Mouse (Mus musculus) lung, postnatal 0 days (tissue): ENCODE measurements around the gene Hist1h3a. TPM values are rescaled to one million over a fixed set of nuclear protein-coding genes. Genes with fewer than 3 reads are reported as not detected.
"Not testable (repeated sequence)": the region's sequence is repeated elsewhere in the genome, so short reads cannot be mapped to it uniquely, and the experiment has no call there.

Experiments used
- ATAC-seq: fragments of 200-750 bp; cut with Nextera tagmentation; 2 replicates; pipeline ENCODE4 v1.8.0; 2017; ENCODE audit warnings: moderate library complexity
- DNase-seq: peaks from one replicate; pipeline ENCODE4 v3.0.0-alpha.2; 2016; ENCODE audit warnings: low spot score
- H3K27ac ChIP-seq: fragments of 300-500 bp; sonication (generic); 2 replicates; pipeline ENCODE4 v1.5.1; 2014; ENCODE audit warnings: antibody characterized with exemption, mild to moderate bottlenecking, low read length, mixed read lengths
- H3K27me3 ChIP-seq: fragments of 300-500 bp; sonication (generic); replicated peaks from 2 replicates; pipeline ENCODE4 v1.6.1; 2014; ENCODE audit warnings: low read length, mixed read lengths; ENCODE audit not compliant: insufficient read depth
- H3K36me3 ChIP-seq: fragments of 300-500 bp; sonication (generic); 2 replicates; pipeline ENCODE4 v1.6.1; 2014; ENCODE audit warnings: low read length, mixed read lengths; ENCODE audit not compliant: insufficient read depth
- H3K4me1 ChIP-seq: fragments of 300-500 bp; sonication (generic); 2 replicates; pipeline ENCODE4 v1.6.1; 2014; ENCODE audit warnings: antibody characterized with exemption, low read depth, low read length, mixed read lengths; ENCODE audit not compliant: insufficient read depth
- H3K4me2 ChIP-seq: fragments of 300-500 bp; sonication (generic); replicated peaks from 2 replicates; pipeline ENCODE4 v1.6.1; 2014; ENCODE audit warnings: low read depth, mild to moderate bottlenecking, low read length, moderate library complexity, mixed read lengths
- H3K4me3 ChIP-seq: fragments of 300-500 bp; sonication (generic); 2 replicates; pipeline ENCODE4 v1.5.1; 2014; ENCODE audit warnings: low read depth, low read length
- H3K9ac ChIP-seq: fragments of 300-500 bp; sonication (generic); replicated peaks from 2 replicates; pipeline ENCODE4 v1.6.1; 2014; ENCODE audit warnings: low read depth, mild to moderate bottlenecking
- H3K9me3 ChIP-seq: fragments of 300-500 bp; sonication (generic); 2 replicates; pipeline ENCODE4 v1.6.1; 2016; ENCODE audit warnings: low read length, mixed read lengths
- CTCF ChIP-seq: IDR thresholded peaks from 2 replicates; pipeline ENCODE4 v1.5.1; 2016; ENCODE audit warnings: antibody characterized with exemption, mild to moderate bottlenecking
- EP300 ChIP-seq: IDR thresholded peaks from 2 replicates; pipeline ENCODE4 v1.6.1; 2016; ENCODE audit warnings: antibody characterized with exemption, mild to moderate bottlenecking, control low read depth
- WGBS: fragments of 180-500 bp; shearing (Covaris S2); extraction: QIAGEN DNeasy Blood & Tissue Kit; methylation state at CpG from one replicate; pipeline ENCODE4 v1.1.7; 2014; 5-methylcytosine and 5-hydroxymethylcytosine counted together
- polyA plus RNA-seq: library from polyadenylated mRNA; unstranded; fragments of >200 nt; fragmentation: Nextera tagmentation; extraction: Ambion mirVana; gene quantifications from 2 replicates; pipeline ENCODE4 v1.2.1, GENCODE M21; 2015

The Hist1h3a gene
- polyA plus RNA-seq, 1 experiment from 2014 or later = 1.7 TPM

GRCm38 (mm10) chr13:23747892-23748288, 14.3 kb downstream of the Hist1h3a start:
- Histone ChIP-seq H3K36me3 (no peaks in the 10 kb centered on the region), H3K4me3 (no peak overlapping the region), H3K4me2 (no peak overlapping the region), H3K9me3 (no peaks in the 10 kb centered on the region), H3K4me1 (no peaks in the 10 kb centered on the region; the same call in 1 of the 2 replicates), H3K27ac (no peak overlapping the region), H3K9ac (no peak overlapping the region), H3K27me3 (no peaks in the 10 kb centered on the region)
- no peak for ATAC-seq
- WGBS = 3% methylated on average over 4 of the region's 4 CpGs
- DNase-seq = no peak
- TF ChIP-seq EP300 (no peak), CTCF (no peak)

GRCm38 (mm10) chr13:23747081-23747891, 14.9 kb downstream of the Hist1h3a start:
- Histone ChIP-seq H3K4me2 (peak overlapping the region; percentile 46), H3K9me3 (no peaks in the 10 kb centered on the region), H3K4me1 (no peaks in the 10 kb centered on the region; the same call in 1 of the 2 replicates), H3K4me3 (peak overlapping the region; percentile 20; the same call in 1 of the 2 replicates), H3K36me3 (no peaks in the 10 kb centered on the region), H3K27me3 (no peaks in the 10 kb centered on the region), H3K27ac (peak overlapping the region; percentile 91), H3K9ac (no peak overlapping the region)
- peak; percentile 8 for ATAC-seq
- DNase-seq = no peak
- WGBS = 4% methylated on average over 9 of the region's 13 CpGs
- TF ChIP-seq EP300 = no peak
- TF ChIP-seq CTCF = no peak

- under 1% methylated on average over 35 of the region's 58 CpGs for WGBS
- DNase-seq = peak; percentile 99
Observed at GRCm38 (mm10) chr13:23746201-23747080, 15.7 kb downstream of the Hist1h3a start, which contains the start of gene Hist1h2bb. Hist1h2bb (plus strand) TSS chr13:23746734.

GRCm38 (mm10) chr13:23745381-23746161, 16.6 kb downstream of the Hist1h3a start, which contains the start of gene Hist1h3c:
Hist1h3c (minus strand) TSS chr13:23745602.
- TF ChIP-seq CTCF (no peak), EP300 (peak; percentile 32; the same call in 1 of the 2 replicates)
- peak within 1 kb of the TSS; percentile 55 for H3K4me2 ChIP-seq
- no peak within 1 kb of the TSS for H3K9ac ChIP-seq
- H3K9me3 ChIP-seq = no peaks in the 10 kb centered on the region
- no peaks in the 10 kb centered on the region for H3K27me3 ChIP-seq
- no peaks in the 10 kb centered on the region; the same call in 1 of the 2 replicates for H3K4me1 ChIP-seq
- no peaks in the 10 kb centered on the region for H3K36me3 ChIP-seq
- under 1% methylated on average over 22 of the region's 28 CpGs for WGBS
- DNase-seq (peak; percentile 97), ATAC-seq (peak; percentile 59)
- peak within 1 kb of the TSS; percentile 91 for H3K27ac ChIP-seq
- H3K4me3 ChIP-seq = peak within 1 kb of the TSS; percentile 20

More at GRCm38 (mm10) chr13:23746201-23747080, 15.7 kb downstream of the Hist1h3a start, which contains the start of gene Hist1h2bb:
- Histone ChIP-seq H3K27ac (peak within 1 kb of the TSS; percentile 91), H3K4me2 (peak within 1 kb of the TSS; percentile 55), H3K4me3 (peak within 1 kb of the TSS; percentile 20)
- H3K36me3 ChIP-seq, H3K9me3 ChIP-seq, H3K9ac ChIP-seq, H3K4me1 ChIP-seq, H3K27me3 ChIP-seq: not testable (repeated sequence)
- TF ChIP-seq EP300 = peak; percentile 93
- peak; percentile 40 for TF ChIP-seq CTCF
- ATAC-seq = peak; percentile 92

GRCm38 (mm10) chr13:23744421-23745380, 17.5 kb downstream of the Hist1h3a start:
- 1% methylated on average over 16 of the region's 36 CpGs for WGBS

More at GRCm38 (mm10) chr13:23744421-23745380, 17.5 kb downstream of the Hist1h3a start:
- no peak overlapping the region for H3K27ac ChIP-seq
- peak overlapping the region; percentile 55 for H3K4me2 ChIP-seq
- H3K27me3 ChIP-seq = no peaks in the 10 kb centered on the region
- no peaks in the 10 kb centered on the region for H3K9me3 ChIP-seq
- peak overlapping the region; percentile 12; the same call in 1 of the 2 replicates for H3K4me3 ChIP-seq
- DNase-seq = no peak
- TF ChIP-seq CTCF (no peak), EP300 (no peak)
- no peaks in the 10 kb centered on the region; the same call in 1 of the 2 replicates for H3K4me1 ChIP-seq
- ATAC-seq = no peak
- H3K36me3 ChIP-seq = no peaks in the 10 kb centered on the region
- no peak overlapping the region for H3K9ac ChIP-seq
